Mouse (Mus musculus): ENCODE data around the gene Sorcs2. TPM values are rescaled to one million over a fixed set of nuclear protein-coding genes. Genes with fewer than 3 reads are reported as not detected.

The Sorcs2 gene
- polyA plus RNA-seq, 1 experiment, result 2.3 TPM

DNA sequence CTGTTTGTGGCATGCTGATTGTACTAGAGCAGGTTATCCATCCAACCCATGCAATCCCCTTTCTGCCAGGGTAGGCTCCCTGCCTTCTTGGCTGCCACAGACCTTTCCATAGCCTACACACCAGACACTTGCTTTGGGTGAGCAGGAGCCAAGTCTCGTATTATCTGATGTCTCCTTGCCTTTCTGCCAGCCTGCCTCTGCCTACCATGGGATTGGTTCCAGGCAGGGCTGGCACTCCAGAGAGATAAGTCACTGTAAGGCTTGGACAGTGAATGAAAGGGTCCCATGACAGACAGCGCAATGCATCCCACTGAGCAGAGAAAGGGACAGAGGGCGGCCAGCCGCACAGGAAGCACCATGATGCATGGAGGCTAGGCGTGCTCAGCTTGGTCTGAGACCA, 358.3 kb downstream of the Sorcs2 start:
- Histone ChIP-seq H3K36me3 (ENCODE audit: control insufficient read depth, insufficient read depth, low read length) (no peaks in the 10 kb centered on the region), H3K4me1 (ENCODE audit: control insufficient read depth, insufficient read depth, insufficient read length) (no peaks in the 10 kb centered on the region), H3K27me3 (ENCODE audit: control insufficient read depth, insufficient read depth, low read length) (no peaks in the 10 kb centered on the region), H3K27ac (ENCODE audit: insufficient read depth, low read length) (no peak overlapping the region), H3K4me3 (ENCODE audit: extremely low read depth, insufficient read depth, insufficient read length) (no peak overlapping the region)
- no peak for TF ChIP-seq CTCF (IDR thresholded peaks at IDR 0.05; ENCODE audit: extremely low read depth, insufficient read depth, insufficient read length, insufficient replicate concordance)
- no peak for TF ChIP-seq POLR2A (IDR thresholded peaks at IDR 0.05; ENCODE audit: low read depth, low read length)
- WGBS, result 90% methylated on average over 5 of the region's 5 CpGs
- no peak for DNase-seq (ENCODE audit: low read depth in 1 of 2, low spot score in 2 of 2)

DNA sequence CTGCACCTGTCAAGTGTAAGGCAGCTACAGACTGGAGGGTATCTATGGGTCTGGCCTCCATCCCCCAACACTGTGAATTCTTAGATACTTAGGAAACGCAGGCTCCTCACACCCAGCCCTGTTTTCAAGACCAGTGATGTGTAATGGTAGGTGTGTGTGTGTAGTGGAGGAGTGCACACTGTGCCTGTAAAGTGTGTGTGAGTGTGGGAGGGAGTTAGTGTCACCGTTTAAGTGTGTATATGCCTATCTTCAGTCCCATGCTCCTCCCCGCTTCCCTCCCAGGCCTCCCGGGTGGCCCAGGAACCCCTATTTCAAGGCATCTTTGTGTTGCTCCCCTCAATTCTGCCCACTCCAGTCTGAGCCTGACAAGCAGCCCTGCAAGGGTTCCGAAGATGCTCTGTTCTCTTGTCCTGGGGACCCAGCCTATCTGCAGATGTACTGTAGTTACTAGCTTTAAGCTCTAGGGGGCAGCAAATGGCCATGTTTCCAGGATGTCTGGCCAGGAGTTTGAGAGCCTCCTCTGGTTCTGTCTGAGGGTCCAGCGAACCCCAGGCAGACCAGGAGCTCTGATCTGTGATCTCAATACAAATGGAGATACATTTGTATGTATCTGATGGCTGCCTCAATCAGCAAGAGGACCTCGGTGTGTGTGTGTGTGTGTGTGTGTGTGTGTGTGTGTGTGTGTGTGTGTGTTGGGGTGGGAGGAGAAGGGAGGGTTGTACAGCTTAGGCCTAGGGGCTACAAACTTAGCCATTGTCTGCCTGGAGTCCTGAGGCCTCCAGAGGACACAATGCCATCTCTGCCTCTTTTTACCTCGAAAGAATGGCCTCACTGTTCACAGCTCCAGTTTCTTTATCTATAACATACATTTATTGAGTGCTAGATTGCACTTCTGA, 364.2 kb downstream of the Sorcs2 start:
- Histone ChIP-seq H3K27me3 (ENCODE audit: control insufficient read depth, insufficient read depth, low read length) (no peaks in the 10 kb centered on the region), H3K27ac (ENCODE audit: insufficient read depth, low read length) (no peak overlapping the region), H3K4me3 (ENCODE audit: extremely low read depth, insufficient read depth, insufficient read length) (no peak overlapping the region), H3K36me3 (ENCODE audit: control insufficient read depth, insufficient read depth, low read length) (no peaks in the 10 kb centered on the region), H3K4me1 (ENCODE audit: control insufficient read depth, insufficient read depth, insufficient read length) (no peaks in the 10 kb centered on the region)
- TF ChIP-seq CTCF (IDR thresholded peaks at IDR 0.05; ENCODE audit: extremely low read depth, insufficient read depth, insufficient read length, insufficient replicate concordance), result peak; percentile 68; the same call in 1 of the 2 replicates
- no peak for TF ChIP-seq POLR2A (IDR thresholded peaks at IDR 0.05; ENCODE audit: low read depth, low read length)
- DNase-seq (ENCODE audit: low read depth in 1 of 2, low spot score in 2 of 2), result peak; percentile 22 to 30
- 57% methylated on average over 8 of the region's 8 CpGs for WGBS

DNA sequence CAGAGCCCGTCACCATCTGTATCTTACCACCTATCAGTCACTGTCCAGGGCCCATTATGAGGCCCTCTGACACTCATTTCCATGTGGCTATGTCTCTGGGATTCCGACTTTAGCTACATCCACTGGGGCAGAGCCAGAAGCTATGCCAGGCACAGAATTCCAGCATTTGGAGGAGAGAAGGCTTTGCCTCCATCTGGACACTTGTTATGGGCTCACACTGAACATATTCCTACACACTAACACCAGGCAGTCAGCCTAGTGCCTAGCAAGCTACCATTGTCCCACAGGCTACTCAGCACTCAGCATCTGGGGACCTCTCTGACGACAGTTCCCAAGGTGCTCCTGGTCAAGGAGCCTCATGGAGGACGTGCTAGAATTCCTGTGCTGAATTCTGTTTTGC, 372.9 kb downstream of the Sorcs2 start:
- Histone ChIP-seq H3K27ac (ENCODE audit: insufficient read depth, low read length) (no peak overlapping the region), H3K27me3 (ENCODE audit: control insufficient read depth, insufficient read depth, low read length) (no peaks in the 10 kb centered on the region), H3K4me1 (ENCODE audit: control insufficient read depth, insufficient read depth, insufficient read length) (no peaks in the 10 kb centered on the region), H3K36me3 (ENCODE audit: control insufficient read depth, insufficient read depth, low read length) (no peaks in the 10 kb centered on the region), H3K4me3 (ENCODE audit: extremely low read depth, insufficient read depth, insufficient read length) (no peak overlapping the region)
- TF ChIP-seq POLR2A (IDR thresholded peaks at IDR 0.05; ENCODE audit: low read depth, low read length) (no peak), CTCF (IDR thresholded peaks at IDR 0.05; ENCODE audit: extremely low read depth, insufficient read depth, insufficient read length, insufficient replicate concordance) (no peak)
- DNase-seq (ENCODE audit: low read depth in 1 of 2, low spot score in 2 of 2), result no peak
- WGBS, result 87% methylated on average over 4 of the region's 4 CpGs

- no peak overlapping the region for H3K4me3 ChIP-seq (ENCODE audit: extremely low read depth, insufficient read depth, insufficient read length)
- H3K27ac ChIP-seq (ENCODE audit: insufficient read depth, low read length), result no peak overlapping the region
- H3K36me3 ChIP-seq (ENCODE audit: control insufficient read depth, insufficient read depth, low read length), result no peaks in the 10 kb centered on the region
- H3K27me3 ChIP-seq (ENCODE audit: control insufficient read depth, insufficient read depth, low read length), result no peaks in the 10 kb centered on the region
- WGBS, result 64% methylated on average over 9 of the region's 9 CpGs
- H3K4me1 ChIP-seq (ENCODE audit: control insufficient read depth, insufficient read depth, insufficient read length), result no peaks in the 10 kb centered on the region
- no peak for TF ChIP-seq CTCF (IDR thresholded peaks at IDR 0.05; ENCODE audit: extremely low read depth, insufficient read depth, insufficient read length, insufficient replicate concordance)
- DNase-seq (ENCODE audit: low read depth in 1 of 2, low spot score in 2 of 2), result no peak
Measured at GRCm38 (mm10) chr5:36024003-36024685, 373.8 kb downstream of the Sorcs2 start.

DNA sequence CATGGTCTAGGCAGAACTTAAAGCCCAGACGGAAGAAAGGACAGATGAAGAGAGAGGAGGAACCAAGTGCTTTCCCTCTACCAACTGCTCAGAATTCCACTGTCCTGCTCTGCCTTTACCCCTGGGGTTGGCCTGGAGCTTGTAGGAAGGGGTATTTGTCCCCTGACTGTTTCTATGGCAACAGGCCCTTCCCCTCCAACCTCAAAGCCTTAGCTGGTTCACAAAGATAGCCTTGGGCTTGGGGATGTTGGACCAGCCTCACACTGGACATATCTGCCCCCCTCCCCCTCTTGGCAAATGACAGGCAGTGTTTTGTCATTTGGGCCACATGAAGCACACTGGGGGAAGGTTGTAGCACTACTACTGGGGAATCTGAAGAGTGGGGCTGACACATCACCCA, 375.6 kb downstream of the Sorcs2 start:
- no peaks in the 10 kb centered on the region for H3K4me1 ChIP-seq (ENCODE audit: control insufficient read depth, insufficient read depth, insufficient read length)
- 85% methylated on average over 1 of the region's 1 CpGs for WGBS
- H3K27ac ChIP-seq (ENCODE audit: insufficient read depth, low read length), result no peak overlapping the region
- H3K36me3 ChIP-seq (ENCODE audit: control insufficient read depth, insufficient read depth, low read length), result no peaks in the 10 kb centered on the region
- H3K27me3 ChIP-seq (ENCODE audit: control insufficient read depth, insufficient read depth, low read length), result no peaks in the 10 kb centered on the region
- TF ChIP-seq POLR2A (IDR thresholded peaks at IDR 0.05; ENCODE audit: low read depth, low read length), result no peak
- no peak for TF ChIP-seq CTCF (IDR thresholded peaks at IDR 0.05; ENCODE audit: extremely low read depth, insufficient read depth, insufficient read length, insufficient replicate concordance)
- no peak for DNase-seq (ENCODE audit: low read depth in 1 of 2, low spot score in 2 of 2)
- H3K4me3 ChIP-seq (ENCODE audit: extremely low read depth, insufficient read depth, insufficient read length), result no peak overlapping the region

- H3K27me3 ChIP-seq (ENCODE audit: control insufficient read depth, insufficient read depth, low read length), result no peaks in the 10 kb centered on the region
- no peak overlapping the region for H3K27ac ChIP-seq (ENCODE audit: insufficient read depth, low read length)
- no peaks in the 10 kb centered on the region for H3K4me1 ChIP-seq (ENCODE audit: control insufficient read depth, insufficient read depth, insufficient read length)
- TF ChIP-seq CTCF (IDR thresholded peaks at IDR 0.05; ENCODE audit: extremely low read depth, insufficient read depth, insufficient read length, insufficient replicate concordance) (no peak), POLR2A (IDR thresholded peaks at IDR 0.05; ENCODE audit: low read depth, low read length) (no peak)
- whole genome bisulfite sequencing, result 91% methylated on average over 3 of the region's 3 CpGs
- no peak for DNase-seq (ENCODE audit: low read depth in 1 of 2, low spot score in 2 of 2)
- no peak overlapping the region for H3K4me3 ChIP-seq (ENCODE audit: extremely low read depth, insufficient read depth, insufficient read length)
- no peaks in the 10 kb centered on the region for H3K36me3 ChIP-seq (ENCODE audit: control insufficient read depth, insufficient read depth, low read length)
Measured at GRCm38 (mm10) chr5:36021091-36021490, 376.8 kb downstream of the Sorcs2 start.

DNA sequence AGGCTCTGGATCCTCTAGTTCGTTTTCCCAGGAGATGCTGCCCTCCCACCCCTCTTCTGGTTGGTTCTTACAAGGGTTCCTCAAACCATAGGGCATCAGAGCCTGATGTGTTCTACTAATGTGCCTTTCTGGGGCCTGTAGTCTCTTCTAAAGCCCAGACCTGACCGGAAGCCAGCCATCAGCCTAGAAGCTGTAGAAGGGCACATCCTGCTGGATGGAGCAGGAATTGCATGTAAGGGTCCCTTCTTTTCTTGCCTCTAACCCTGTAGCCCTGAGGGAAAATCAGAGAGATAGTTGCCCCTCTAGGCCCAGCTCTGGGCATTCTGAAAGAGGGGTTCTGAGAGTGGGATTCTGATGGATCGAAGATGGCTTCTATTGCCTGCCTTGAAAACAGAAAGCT, 379.6 kb downstream of the Sorcs2 start:
- no peaks in the 10 kb centered on the region for H3K27me3 ChIP-seq (ENCODE audit: control insufficient read depth, insufficient read depth, low read length)
- no peak overlapping the region for H3K27ac ChIP-seq (ENCODE audit: insufficient read depth, low read length)
- no peak for TF ChIP-seq CTCF (IDR thresholded peaks at IDR 0.05; ENCODE audit: extremely low read depth, insufficient read depth, insufficient read length, insufficient replicate concordance)
- no peak for TF ChIP-seq POLR2A (IDR thresholded peaks at IDR 0.05; ENCODE audit: low read depth, low read length)
- WGBS, result 83% methylated on average over 3 of the region's 3 CpGs
- peak in 1 of 2 experiments; percentile 9 for DNase-seq (ENCODE audit: low read depth in 1 of 2, low spot score in 2 of 2)
- no peaks in the 10 kb centered on the region for H3K4me1 ChIP-seq (ENCODE audit: control insufficient read depth, insufficient read depth, insufficient read length)
- no peaks in the 10 kb centered on the region for H3K36me3 ChIP-seq (ENCODE audit: control insufficient read depth, insufficient read depth, low read length)
- H3K4me3 ChIP-seq (ENCODE audit: extremely low read depth, insufficient read depth, insufficient read length), result no peak overlapping the region

All from spleen, adult 2 months (tissue).